Mouse (Mus musculus) spleen, adult 2 months (tissue): ENCODE data around the gene Plxdc1. TPM values are rescaled to one million over a fixed set of nuclear protein-coding genes. Genes with fewer than 3 reads are reported as not detected.

Experiments
- DNase-seq, 2 experiments: peaks; one replicate each; pipeline versions ENCODE4 v3.0.0 to v3.0.0-alpha.2; 2012 to 2021; ENCODE audit warnings: low spot score in 2 of 2, low read depth in 1 of 2
- H3K27ac ChIP-seq: fragments of 200-500 bp; 2 replicates; pipeline ENCODE4 v1.5.1; 2012; ENCODE audit warnings: low read length, inconsistent platforms; ENCODE audit not compliant: insufficient read depth
- H3K27me3 ChIP-seq: fragments of 200-500 bp; 2 replicates; pipeline ENCODE4 v1.6.1; 2012; ENCODE audit warnings: mild to moderate bottlenecking, moderate library complexity, low read length, inconsistent platforms; ENCODE audit not compliant: control insufficient read depth, insufficient read depth
- H3K36me3 ChIP-seq: fragments of 200-500 bp; 2 replicates; pipeline ENCODE4 v1.6.1; 2012; ENCODE audit warnings: mild to moderate bottlenecking, low read length, inconsistent platforms; ENCODE audit not compliant: control insufficient read depth, insufficient read depth
- H3K4me1 ChIP-seq: fragments of 200-500 bp; 2 replicates; pipeline ENCODE4 v1.6.1; 2011; ENCODE audit warnings: inconsistent platforms; ENCODE audit not compliant: control insufficient read depth, insufficient read depth, insufficient read length
- H3K4me3 ChIP-seq: fragments of 200-500 bp; 2 replicates; pipeline ENCODE4 v1.5.1; 2011; ENCODE audit warnings: mild to moderate bottlenecking, inconsistent platforms; ENCODE audit not compliant: insufficient read depth, insufficient read length; ENCODE audit errors: extremely low read depth
- CTCF ChIP-seq: fragments of 200-500 bp; IDR thresholded peaks from 2 replicates; pipeline ENCODE4 v1.5.1; 2011; ENCODE audit warnings: mild to moderate bottlenecking, inconsistent platforms; ENCODE audit not compliant: insufficient read depth, insufficient read length, insufficient replicate concordance; ENCODE audit errors: extremely low read depth
- POLR2A ChIP-seq: fragments of 200-500 bp; IDR thresholded peaks from 2 replicates; pipeline ENCODE4 v1.6.1; 2011; ENCODE audit warnings: low read depth, low read length, inconsistent platforms
- WGBS: fragments of 180-500 bp; shearing (Covaris S2); methylation state at CpG from one replicate; pipeline ENCODE4 v1.1.7; 2018; 5-methylcytosine and 5-hydroxymethylcytosine counted together
- polyA plus RNA-seq: library from polyadenylated mRNA; depleted of rRNA; stranded (reverse); fragments of >200 nt; gene quantifications from 2 replicates; pipeline ENCODE4 v1.2.3, GENCODE M21; 2012

The Plxdc1 gene
- polyA plus RNA-seq, 1 experiment, result 9.7 TPM

DNA sequence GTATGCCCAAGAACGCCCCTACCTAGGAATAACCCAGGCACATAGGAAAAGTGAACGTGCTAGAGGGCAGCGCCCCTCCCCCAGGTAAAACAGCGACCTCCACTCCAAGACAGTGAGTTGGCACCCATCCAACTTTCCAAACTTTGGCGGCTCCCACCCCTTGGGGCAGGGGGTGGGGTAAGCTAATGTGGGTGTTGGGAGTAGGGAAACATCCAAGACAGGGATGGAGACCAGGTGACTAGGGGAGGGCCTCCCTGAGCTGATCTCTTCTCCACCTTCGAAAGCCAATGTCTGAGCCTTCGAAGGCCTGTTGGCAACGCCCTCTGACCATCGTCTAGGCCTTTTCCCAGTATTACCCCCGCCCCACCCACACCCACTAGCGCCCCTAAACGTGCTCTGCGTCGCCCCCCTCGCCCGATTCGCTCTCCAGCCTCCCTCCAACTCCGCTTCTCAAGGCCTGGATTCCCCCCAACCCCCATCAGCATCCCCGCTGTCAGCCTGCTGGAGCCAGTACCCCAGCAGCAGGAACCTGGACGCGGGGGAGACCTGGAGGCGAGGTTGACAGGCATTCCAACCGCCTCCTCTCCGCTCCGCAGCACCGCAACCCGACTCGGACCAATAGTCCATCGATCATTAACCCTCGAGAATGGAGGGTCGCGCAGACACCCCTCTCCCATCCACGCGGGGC, 35.5 kb upstream of the Plxdc1 start:
- H3K27me3 ChIP-seq, result no peaks in the 10 kb centered on the region
- 16% methylated on average over 33 of the region's 34 CpGs for WGBS
- H3K4me3 ChIP-seq, result peak overlapping the region; percentile 67
- TF ChIP-seq CTCF (no peak), POLR2A (no peak)
- no peaks in the 10 kb centered on the region for H3K36me3 ChIP-seq
- peak overlapping the region; percentile 21; the same call in 1 of the 2 replicates for H3K27ac ChIP-seq
- peaks cover 24% of the 10 kb centered on the region; the same call in 1 of the 2 replicates for H3K4me1 ChIP-seq
- no peak for DNase-seq

DNA sequence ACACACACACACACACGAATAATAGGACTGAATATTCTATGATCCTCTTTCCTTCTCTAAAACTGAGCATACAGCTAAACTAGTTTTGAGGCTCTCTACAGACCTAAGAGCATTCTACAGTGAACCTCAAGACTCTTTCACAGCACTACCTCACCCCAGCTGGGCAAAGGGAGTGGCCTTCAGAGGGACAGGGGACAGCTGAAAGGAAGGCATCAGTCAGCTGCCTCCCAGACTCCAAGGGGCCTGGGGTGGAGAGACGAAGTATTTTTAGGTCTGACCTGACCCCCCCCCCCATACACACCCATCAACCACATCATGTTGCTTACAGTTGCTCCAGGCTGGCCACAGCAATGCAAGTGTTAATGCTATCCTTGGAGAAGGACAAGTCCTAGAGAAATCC, 34.9 kb upstream of the Plxdc1 start:
- Histone ChIP-seq H3K4me3 (no peak overlapping the region), H3K36me3 (no peaks in the 10 kb centered on the region), H3K27ac (no peak overlapping the region), H3K27me3 (no peaks in the 10 kb centered on the region), H3K4me1 (peaks cover 24% of the 10 kb centered on the region; the same call in 1 of the 2 replicates)
- TF ChIP-seq CTCF (no peak), POLR2A (no peak)
- DNase-seq, result no peak
- 19% methylated on average over 2 of the region's 2 CpGs for WGBS

DNA sequence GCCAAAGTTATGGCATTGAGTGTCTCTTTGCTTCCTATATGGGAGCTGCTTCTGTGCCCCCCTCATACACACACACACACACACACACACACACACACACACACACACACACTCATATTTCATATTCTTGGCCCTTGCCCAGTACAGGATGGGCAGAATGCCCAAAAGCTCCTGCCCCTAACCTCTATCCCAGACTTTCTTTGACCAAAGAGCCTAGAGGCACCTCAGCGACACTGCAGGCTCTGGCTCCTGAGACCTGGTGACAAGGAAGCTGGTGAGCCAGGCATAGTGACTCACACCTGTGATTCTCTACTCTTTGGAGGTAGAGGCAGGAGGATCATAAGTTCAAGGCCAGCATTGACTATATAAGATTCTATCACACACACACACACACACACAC, 34.5 kb upstream of the Plxdc1 start:
- H3K4me3 ChIP-seq, result no peak overlapping the region
- H3K36me3 ChIP-seq, result no peaks in the 10 kb centered on the region
- 55% methylated on average over 1 of the region's 1 CpGs for WGBS
- peaks cover 24% of the 10 kb centered on the region; the same call in 1 of the 2 replicates for H3K4me1 ChIP-seq
- TF ChIP-seq CTCF, result no peak
- no peak for TF ChIP-seq POLR2A
- H3K27me3 ChIP-seq, result no peaks in the 10 kb centered on the region
- no peak for DNase-seq
- H3K27ac ChIP-seq, result no peak overlapping the region; the same call in 1 of the 2 replicates

DNA sequence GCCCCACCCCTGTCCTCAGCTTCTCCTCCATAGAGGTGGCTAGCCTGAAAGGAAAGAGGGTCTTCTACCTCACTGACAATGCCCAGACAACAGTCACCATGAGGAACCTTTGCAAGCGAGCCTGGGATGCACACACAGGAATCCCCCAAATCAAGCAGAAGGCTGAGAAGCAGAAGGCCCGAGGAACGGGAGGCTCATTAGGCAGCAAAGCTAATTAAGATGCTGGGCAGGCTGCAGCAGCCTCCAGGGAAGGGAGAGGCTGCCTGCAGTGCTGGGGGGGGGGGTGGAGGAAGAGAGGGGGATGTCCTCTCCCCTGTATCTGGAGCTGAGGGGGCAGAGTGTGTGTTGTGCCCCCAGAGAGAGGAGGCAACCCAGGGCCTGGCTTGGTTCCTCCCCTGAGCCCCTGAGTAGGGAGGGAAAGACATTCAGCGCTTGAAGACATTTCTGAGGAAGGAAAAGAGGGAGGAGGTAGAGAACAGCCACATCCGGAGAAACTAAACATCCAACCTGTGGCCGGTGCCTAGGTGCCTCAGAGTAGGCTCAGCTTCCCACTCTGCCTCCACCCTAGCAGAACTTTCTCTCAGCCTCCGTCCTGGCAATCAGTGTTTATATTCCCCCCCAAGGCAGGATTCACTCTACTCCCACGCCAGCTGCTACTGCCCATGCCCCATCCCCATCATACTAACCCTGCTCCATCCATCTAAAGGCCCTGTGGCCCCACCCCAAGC, 33.8 kb upstream of the Plxdc1 start:
- TF ChIP-seq POLR2A (no peak), CTCF (no peak)
- 26% methylated on average over 8 of the region's 8 CpGs for WGBS
- no peak for DNase-seq

DNA sequence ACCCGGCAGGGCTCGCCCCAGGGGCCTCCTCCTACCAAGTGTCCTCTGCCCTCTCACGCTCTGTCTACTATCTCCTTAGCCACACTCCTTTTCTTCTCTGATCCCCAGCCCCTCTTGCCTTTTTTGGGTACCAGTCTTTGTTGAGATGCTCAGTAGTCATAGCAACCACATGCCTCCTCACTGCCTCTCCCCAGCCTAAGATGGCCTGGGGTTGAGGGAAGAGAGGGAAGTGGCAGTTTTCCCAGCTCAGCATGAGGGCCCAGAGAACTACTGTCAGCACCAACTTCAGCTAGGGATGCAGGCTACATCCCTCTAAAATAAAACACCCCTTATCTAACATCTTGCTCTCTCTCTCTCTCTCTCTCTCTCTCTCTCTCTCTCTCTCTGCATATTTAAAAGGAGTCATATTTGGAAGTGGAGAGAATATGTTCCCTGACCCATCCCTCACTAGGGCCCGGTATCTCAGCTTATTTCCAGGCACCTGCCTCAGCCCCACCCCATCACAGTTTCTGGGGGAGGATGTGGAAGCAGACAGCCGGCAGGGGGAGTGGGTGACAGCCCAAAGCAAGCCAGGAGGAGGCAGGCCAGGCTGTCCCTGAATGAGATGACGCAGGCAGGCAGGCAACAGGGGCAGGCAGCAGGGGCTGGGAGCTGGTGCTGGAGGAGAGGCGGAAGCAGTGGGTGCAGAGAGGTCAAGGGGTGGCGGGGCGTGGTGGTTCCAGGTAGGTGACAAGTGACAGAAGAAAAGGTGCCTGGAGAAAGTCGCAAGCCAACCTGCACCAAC, 32.8 kb upstream of the Plxdc1 start:
- no peaks in the 10 kb centered on the region for H3K27me3 ChIP-seq
- H3K4me3 ChIP-seq, result no peak overlapping the region
- H3K36me3 ChIP-seq, result no peaks in the 10 kb centered on the region
- 47% methylated on average over 10 of the region's 10 CpGs for WGBS
- H3K4me1 ChIP-seq, result peaks cover 24% of the 10 kb centered on the region; the same call in 1 of the 2 replicates
- peak in 1 of 2 experiments; percentile 38 for DNase-seq
- TF ChIP-seq POLR2A, result no peak
- 0 out of 2 replicates have a peak, but pooled peaks have one; percentile 16 for TF ChIP-seq CTCF
- H3K27ac ChIP-seq, result no peak overlapping the region

More for the DNA sequence above, 33.8 kb upstream of the Plxdc1 start:
- Histone ChIP-seq H3K27ac (peak overlapping the region; percentile 34), H3K27me3 (no peaks in the 10 kb centered on the region), H3K4me1 (peaks cover 24% of the 10 kb centered on the region; the same call in 1 of the 2 replicates), H3K4me3 (no peak overlapping the region), H3K36me3 (no peaks in the 10 kb centered on the region)

DNA sequence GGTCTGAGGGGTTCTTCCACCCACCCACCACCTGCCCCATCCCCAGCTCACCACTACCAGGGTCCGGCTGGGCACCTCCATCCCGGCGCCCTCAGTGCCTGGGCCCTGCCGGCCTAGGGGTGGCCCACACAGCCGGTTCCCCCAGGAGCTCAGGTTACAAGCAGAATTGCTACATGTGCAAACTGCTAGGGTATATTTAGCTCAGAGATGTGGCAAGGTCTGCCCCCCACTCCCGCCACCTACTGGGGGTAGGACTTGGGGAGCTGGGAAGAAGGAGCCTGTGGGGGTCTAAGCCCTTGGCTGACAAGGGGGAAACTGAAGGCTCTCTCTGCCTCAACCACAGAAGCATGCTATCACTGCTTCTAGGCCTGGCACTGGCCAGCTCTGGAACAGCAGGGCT, 32.0 kb upstream of the Plxdc1 start:
- Histone ChIP-seq H3K27ac (no peak overlapping the region), H3K4me3 (no peak overlapping the region), H3K36me3 (no peaks in the 10 kb centered on the region), H3K4me1 (peaks cover 22% of the 10 kb centered on the region; the same call in 1 of the 2 replicates), H3K27me3 (no peaks in the 10 kb centered on the region)
- DNase-seq, result no peak
- WGBS, result 89% methylated on average over 6 of the region's 6 CpGs
- TF ChIP-seq POLR2A (no peak), CTCF (no peak)
